Mouse (Mus musculus) layer of hippocampus, postnatal 36 days (tissue): Measurements from ENCODE around the gene Clip2. TPM values are rescaled to one million over a fixed set of nuclear protein-coding genes. Genes with fewer than 3 reads are reported as not detected.
A peak's percentile ranks its signal among the peaks of the same experiment; 100 is the strongest.
"Not testable (repeated sequence)": the region's sequence is repeated elsewhere in the genome, so short reads cannot be mapped to it uniquely, and the experiment has no call there.

Experiments used
- DNase-seq, 2 experiments: peaks; one replicate each; pipeline ENCODE4 v3.0.0; 2022
- microRNA-seq, 2 experiments: library from miRNA; unstranded; fragments of <30 nt; microRNA quantifications; one replicate each; pipeline ENCODE4 v1.2.0; 2021
- total RNA-seq, 2 experiments: library from RNA; stranded (reverse); gene quantifications; 2 replicates each; pipeline ENCODE4 v1.2.3; 2021

The Clip2 gene
- total RNA-seq, 2 experiments from 2014 or later, result 96.7 to 105 TPM

DNA sequence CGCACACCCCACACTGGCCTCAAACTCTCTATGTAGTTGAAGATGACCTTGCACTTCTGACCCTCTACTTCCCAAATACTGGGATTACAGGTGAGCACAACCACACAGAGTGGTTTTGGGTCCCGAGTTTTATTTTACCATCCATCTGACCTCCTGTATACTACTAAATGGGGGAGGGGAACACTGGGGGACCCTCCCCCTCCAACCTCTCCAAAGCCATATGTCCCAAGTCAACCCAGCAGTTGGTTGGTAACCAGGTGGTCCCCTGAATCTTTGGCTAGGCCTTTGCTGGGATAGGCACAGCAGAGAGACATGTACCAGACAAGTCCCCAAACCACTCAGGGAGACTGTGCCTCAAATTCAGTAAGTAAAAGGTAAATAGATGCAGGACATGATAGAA, 94.9 kb downstream of the Clip2 start:
- DNase-seq, result no peak

DNA sequence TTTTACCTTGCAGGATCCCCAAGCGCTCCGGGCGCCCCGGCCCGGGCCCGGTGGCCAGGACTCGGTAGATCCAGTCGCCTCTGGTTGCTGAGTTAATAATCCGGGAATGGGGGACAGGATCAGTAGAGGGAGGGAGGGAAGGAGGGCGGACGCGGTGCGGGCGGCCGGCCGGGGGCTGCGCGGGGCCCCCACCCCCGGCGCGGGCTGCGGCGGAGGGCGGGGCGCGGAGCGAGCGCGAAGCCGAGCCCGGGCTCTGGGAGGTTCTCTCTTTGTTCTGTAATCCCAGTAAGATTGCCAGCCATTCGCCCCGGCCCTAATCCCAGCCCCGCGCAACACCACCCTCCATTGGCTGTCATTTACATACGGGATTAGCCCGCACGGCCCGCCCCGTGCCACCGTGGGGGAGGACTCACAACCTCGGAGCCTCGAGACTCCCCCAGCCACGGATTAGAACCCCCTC, 95.7 kb downstream of the Clip2 start, which contains the start of gene Gtf2ird1:
Gene Gtf2ird1, minus strand, starts transcription at position 214 of the 460 bp plus-strand sequence.
- peak; percentile 69 to 72 for DNase-seq

DNA sequence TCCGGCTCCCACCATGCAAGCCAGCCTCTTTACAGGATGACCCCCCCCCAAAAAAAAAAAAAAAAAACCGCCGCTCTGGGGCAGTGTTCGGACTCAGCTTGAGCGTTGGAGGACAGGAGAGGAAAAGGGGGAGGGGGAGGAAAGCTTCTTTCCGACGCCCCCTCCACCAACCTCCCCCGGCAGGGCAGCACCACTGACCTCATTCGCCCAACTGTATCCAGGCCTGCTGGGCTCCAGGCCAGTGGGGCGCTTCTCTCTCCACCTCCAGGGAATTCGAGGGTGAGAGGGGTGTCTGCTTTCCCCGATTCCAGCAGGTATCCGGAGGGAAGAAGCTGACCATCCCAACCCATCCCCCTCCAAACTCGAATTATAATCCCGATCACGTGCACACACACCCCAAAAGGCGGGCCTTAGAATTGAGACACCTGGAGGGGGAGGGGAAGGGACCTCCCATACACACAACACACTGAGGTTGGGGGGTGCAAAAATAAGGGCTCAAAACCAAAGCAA, 96.3 kb downstream of the Clip2 start:
- peak in 1 of 2 experiments; percentile 16 for DNase-seq

DNA sequence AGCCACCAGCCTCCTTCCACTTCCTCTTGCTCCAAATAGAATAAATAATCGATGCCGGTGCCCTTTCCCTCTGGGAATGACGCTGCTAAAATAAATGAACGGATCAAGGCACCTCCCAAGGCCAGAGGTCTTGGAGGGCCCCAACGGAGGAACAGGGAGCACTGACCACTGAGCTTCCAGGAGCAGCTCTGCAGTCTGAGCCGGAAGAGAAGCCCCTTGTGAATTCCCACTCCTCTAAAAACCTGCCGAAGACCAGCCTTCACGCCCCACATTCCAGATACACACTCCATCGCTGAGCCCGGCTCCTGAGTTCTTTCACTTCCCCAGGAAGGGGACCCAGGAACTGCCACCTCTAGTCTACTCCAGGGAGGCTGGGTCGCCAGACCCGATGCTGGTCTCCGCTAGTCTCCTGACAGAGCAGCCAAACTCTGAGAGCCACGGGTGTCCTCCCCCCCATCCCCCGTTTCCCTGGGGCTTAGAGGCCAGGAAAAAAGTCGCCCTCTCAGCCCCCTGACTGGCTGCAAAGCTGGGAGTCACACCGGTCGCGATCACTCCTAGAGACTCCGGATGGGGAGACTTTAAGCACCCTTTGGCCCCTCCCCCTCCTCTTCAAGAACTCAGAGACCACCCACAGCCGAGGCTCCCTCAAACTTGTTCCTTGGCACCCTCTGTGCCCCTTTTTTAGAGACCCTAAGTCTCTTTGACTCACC, 96.9 kb downstream of the Clip2 start:
- no peak for DNase-seq

DNA sequence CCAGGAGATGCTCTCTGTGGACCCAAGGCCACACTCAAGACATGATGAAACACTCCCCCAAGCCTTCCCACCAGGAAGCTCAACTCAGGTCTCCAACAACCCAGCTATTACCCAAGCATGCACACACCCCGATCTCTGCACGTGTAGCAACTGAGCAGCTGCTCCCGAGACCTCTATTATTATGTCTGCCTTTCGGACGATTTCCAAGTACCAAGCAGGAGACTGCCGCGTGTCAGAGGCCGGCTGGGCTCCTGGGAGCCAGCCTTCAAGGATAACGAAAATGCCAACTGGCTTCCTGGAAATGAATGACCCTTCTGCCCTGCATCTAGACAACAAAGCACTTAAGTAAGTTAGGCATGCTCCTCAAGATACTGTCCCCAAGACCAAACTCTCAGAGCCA, 97.8 kb downstream of the Clip2 start:
- no peak for DNase-seq

DNA sequence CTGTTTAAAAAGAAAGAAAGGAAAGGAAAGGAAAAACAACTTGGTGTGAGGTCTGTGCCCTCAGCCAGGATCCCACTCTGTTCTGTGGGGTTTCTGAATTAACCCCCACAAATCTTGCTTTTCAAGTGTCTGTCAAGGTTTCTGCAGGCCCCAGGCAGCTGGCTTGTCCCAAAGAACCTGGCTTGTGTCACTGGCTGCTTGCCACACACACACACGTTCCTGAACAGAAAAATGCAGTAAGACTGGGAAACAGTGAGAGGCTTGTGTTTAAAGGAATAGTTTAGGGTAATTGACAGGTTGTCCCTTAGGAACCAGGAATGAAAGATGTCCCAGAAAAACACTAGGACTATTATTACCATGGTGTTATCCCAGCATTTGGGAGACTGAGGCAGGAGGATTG, 98.7 kb downstream of the Clip2 start:
- no peak for DNase-seq

DNA sequence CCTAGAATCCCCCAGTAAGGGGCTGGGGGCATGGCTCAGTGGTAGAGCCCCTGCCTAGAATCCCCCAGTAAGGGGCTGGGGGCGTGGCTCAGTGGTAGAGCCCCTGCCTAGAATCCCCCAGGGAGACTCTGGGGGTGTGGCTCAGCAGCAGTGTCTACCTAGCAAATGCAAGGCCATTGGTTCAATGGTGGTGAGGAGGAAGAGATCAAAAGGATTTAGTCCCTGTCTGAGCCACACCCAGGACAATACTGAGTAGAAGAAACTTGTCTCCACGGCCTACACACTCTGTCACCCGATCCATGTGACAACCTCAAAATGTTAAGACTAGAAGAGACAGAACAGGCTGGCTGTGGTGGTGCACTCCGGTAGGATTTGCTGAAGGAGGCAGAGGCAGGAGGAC, 105.5 kb downstream of the Clip2 start:
- DNase-seq, result not testable (repeated sequence)

DNA sequence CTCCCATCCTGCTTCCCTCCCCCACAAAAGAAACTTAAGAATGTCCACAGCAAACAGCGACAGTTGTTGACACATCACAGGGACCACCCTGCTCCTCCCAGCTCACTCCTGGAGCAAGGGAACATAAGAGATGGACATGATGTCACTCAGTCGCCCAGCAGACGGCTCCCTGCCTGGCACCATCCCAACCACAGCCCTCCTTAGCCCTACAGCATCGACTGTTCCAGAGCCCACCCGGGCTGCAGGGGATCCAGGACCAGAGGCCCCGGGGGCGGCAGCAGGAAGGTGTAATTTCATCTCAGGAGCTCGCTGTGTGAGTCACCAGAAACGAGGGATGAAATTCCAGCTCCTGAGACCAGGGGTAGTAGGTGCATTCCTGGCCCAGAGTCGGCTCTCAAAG, 106.3 kb downstream of the Clip2 start:
- DNase-seq, result no peak

DNA sequence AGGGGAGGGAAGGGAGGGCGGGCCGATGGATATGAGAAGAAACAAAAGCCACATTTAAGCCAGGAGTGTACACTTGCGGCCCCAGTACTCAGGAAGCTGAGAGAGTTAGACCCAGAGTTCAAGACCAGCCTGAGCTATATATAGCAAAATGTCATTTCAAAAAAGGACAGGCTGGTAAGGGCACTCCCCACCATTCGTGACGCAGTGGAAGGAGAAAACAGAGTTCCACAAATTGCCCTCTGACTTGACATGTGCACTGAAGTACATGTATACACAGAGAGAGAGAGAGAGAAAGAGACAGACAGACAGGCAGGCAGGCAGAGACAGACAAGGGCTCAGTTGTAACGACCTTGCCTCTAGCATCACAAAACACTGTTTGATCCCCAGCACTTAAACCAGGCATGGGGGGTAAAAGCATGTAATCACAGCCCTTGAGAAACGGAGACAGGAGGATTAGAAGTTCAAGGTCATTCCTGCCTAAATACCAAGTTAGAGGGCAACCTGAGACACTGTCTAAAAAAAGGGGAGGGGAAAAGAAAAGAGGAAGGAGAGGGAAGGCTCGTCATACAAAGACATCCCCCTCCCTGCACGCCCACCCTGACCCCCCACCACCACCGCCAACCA, 106.9 kb downstream of the Clip2 start:
- DNase-seq, result no peak

DNA sequence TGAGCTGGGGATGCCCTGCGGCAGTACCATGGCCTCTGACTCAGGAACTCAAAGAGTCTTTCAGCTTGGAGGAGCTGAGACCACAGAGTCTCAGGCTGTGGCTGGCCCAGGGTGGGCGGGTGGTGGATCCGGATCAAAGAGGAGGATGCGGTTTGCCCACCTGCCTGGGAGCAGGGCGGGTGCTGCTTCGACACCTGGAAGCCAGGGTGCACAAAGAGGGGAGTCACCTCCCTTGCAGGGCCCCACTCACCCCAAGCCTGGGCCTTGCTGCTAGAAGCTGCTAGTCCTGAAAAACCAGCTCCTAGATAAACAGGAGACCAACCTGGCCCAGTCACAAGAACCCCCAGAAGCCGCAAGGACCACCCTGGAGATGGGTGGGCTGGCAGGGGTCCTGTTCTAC, 107.8 kb downstream of the Clip2 start:
- no peak for DNase-seq

DNA sequence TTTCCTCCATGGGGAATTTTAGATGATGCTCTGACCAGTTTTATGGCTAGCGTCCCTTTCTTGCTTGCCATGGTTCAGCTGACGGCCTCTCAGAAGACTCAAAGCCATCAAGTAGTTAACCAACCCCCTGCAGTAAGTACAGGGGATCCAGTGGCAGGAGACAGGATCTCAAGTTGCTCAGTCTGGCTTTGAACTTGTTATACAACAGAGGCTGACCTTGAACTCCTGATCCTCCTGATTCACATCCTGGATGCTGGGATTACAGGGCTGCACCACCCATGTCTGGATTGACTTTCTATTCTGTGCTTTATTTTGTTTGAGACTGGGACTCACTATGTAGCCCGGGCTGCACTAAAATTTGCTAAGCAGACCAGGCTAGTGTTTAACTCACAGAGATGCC, 110.2 kb downstream of the Clip2 start:
- DNase-seq, result no peak

DNA sequence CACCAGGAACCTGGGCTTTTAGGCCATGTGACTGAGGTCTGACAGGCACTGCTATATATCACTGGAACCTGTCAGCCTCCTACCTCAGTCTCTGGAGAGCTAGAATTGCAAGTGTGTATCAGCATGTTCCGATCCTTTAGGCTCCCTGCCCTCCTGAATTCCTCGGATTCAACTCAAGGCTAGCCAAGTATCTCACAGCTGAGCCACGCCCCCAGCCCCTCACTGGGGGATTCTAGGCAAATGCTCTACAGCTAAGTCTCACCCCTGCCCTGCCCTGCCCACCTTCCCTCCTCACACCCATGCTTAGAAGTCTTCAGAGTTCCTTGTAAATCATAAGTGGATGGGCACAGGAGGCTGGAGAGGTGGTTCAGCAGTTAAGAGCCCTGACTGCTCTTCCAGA, 111.1 kb downstream of the Clip2 start:
- DNase-seq, result no peak

DNA sequence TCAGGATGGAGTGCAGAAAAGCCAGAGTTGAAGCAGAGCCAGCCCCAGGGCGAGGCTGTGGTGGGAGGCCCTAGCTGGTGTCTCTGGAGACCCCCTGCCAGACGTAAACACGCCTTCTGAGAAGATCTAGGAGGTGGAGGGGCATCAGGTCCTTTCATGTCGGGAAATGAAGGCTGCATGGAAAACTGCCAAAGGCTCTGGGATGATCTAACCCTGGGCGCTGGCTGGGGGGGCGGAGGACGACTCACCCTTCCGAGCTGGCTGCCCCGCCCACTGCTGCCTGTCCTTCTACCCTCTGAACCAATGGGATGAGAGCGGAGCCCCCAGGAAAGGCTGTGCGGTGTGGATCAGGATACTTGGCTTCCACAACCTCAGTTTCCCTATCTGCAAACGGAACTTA, 112.1 kb downstream of the Clip2 start:
- DNase-seq, result no peak

DNA sequence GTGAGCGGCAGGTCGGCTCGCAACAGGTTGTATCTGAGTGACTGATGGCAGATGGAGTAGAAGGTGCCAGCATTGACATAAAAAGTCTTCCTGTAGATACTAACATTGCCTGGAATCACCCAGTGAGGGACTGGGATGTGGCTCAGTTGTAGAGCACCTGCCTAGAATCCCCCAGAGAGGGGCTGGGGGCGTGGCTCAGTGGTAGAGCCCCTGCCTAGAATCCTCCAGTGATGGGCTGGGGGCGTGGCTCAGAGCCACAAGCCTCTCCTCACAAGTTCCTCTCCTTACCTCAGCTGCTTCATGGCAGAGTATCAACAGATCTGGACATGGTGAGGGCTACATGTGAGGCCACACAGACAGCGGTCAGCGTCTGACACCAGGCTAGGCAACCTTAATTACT, 112.8 kb downstream of the Clip2 start:
- DNase-seq, result no peak

Small RNA genes lying within 50 kb of the gene (microRNA-seq; reads per million reads assigned to microRNA genes)
- gene Gm26340, result 0 reads per million in 2 experiments
- gene Mir7228, result 0 reads per million in 2 experiments

Other genes starting within 250 kb of the Clip2 start
- 100 to 1,000 TPM; 215 to 234 TPM for gene Gtf2i, start 237.7 kb downstream of the Clip2 start, total RNA-seq
- gene Gtf2ird1, start 95.7 kb downstream of the Clip2 start, total RNA-seq, result 10 to 100 TPM; 28.4 to 31.3 TPM
- 1 to 10 TPM; 5.1 to 5.2 TPM for gene Syna, start 7.7 kb upstream of the Clip2 start, total RNA-seq
- 10 to 100 TPM; 50.0 to 50.5 TPM for gene Rfc2, start 28.9 kb upstream of the Clip2 start, total RNA-seq
- gene Lat2, start 62.6 kb upstream of the Clip2 start, total RNA-seq, result 1 to 10 TPM; 3.4 to 3.7 TPM
- gene Eif4h, start 87.1 kb upstream of the Clip2 start, total RNA-seq, result 100 to 1,000 TPM; 304 to 317 TPM
- 10 to 100 TPM; 39.1 to 40.1 TPM for gene Limk1, start 136.2 kb upstream of the Clip2 start, total RNA-seq
- gene Eln, start 194.9 kb upstream of the Clip2 start, total RNA-seq, result 10 to 100 TPM in 1 of 2 experiments, 1 to 10 TPM in 1; 8.9 to 11.4 TPM